Mouse (Mus musculus) heart, postnatal 14 days (tissue): ENCODE results near the gene Mob3b. TPM values are rescaled to one million over a fixed set of nuclear protein-coding genes. Genes with fewer than 3 reads are reported as not detected.
"Not testable (repeated sequence)": the region's sequence is repeated elsewhere in the genome, so short reads cannot be mapped to it uniquely, and the experiment has no call there.

Experiments
- DNase-seq, 2 experiments: peaks; one replicate each; pipeline ENCODE4 v3.0.0; 2021 to 2022
- intact Hi-C: fragments of 180-260 bp; cut with DNase I; formaldehyde crosslinking; loops from one replicate; pipeline ENCODE4 v1.15.1; 2025
- total RNA-seq, 2 experiments: library from RNA; stranded (reverse); gene quantifications; 2 replicates each; pipeline ENCODE4 v1.2.3; 2021

Gene Mob3b
- total RNA-seq, 2 experiments from 2014 or later, result 1.1 to 1.8 TPM

GRCm38 (mm10) chr4:34981301-34982172 is 175.7 kb downstream of the Mob3b start:
- DNase-seq, result no peak
- intact Hi-C loops, result no loop called here

- intact Hi-C loops, result no loop called here
- DNase-seq, result no peak
Observed at GRCm38 (mm10) chr4:34980461-34981039, 176.7 kb downstream of the Mob3b start.

GRCm38 (mm10) chr4:34976916-34977702 is 180.2 kb downstream of the Mob3b start:
- intact Hi-C loops, result no loop called here
- DNase-seq, result no peak

GRCm38 (mm10) chr4:34976331-34976778 is 180.9 kb downstream of the Mob3b start:
- intact Hi-C loops, result no loop called here
- DNase-seq, result peak; percentile 60 to 77

GRCm38 (mm10) chr4:34974795-34975194 is 182.5 kb downstream of the Mob3b start:
- DNase-seq, result no peak
- intact Hi-C loops, result no loop called here

GRCm38 (mm10) chr4:34967541-34967940 is 189.7 kb downstream of the Mob3b start:
- no peak for DNase-seq
- intact Hi-C loops, result no loop called here

GRCm38 (mm10) chr4:34966336-34966957 is 190.8 kb downstream of the Mob3b start:
- no peak for DNase-seq
- intact Hi-C loops, result no loop called here

- no peak for DNase-seq
- intact Hi-C loops, result loop anchor here (5.0 kb wide), 1 partner anchor 132 kb away; no protein-coding TSS in a partner anchor
Observed at GRCm38 (mm10) chr4:34964906-34965305, 192.4 kb downstream of the Mob3b start.

- intact Hi-C loops, result loop anchor here (5.0 kb wide), 1 partner anchor 133 kb away; no protein-coding TSS in a partner anchor
- DNase-seq, result no peak
Observed at GRCm38 (mm10) chr4:34963999-34964398, 193.3 kb downstream of the Mob3b start.

GRCm38 (mm10) chr4:34960781-34961560 is 196.3 kb downstream of the Mob3b start:
- DNase-seq, result no peak
- intact Hi-C loops, result loop anchor here (5.0 kb wide), 1 partner anchor 136 kb away; no protein-coding TSS in a partner anchor

GRCm38 (mm10) chr4:34959477-34959876 is 197.8 kb downstream of the Mob3b start:
- intact Hi-C loops, result loop anchor here (2.0 kb wide), 1 partner anchor 233 kb away; no protein-coding TSS in a partner anchor
- no peak for DNase-seq

GRCm38 (mm10) chr4:34958155-34959028 is 198.9 kb downstream of the Mob3b start:
- intact Hi-C loops, result loop anchor here (1.0 to 2.0 kb wide), 2 partner anchors 199 to 234 kb away; partner anchors contain the start of gene Mob3b
- peak; percentile 47 to 66 for DNase-seq

- intact Hi-C loops, result no loop called here
- DNase-seq, result no peak
Observed at GRCm38 (mm10) chr4:34953716-34954115, 203.6 kb downstream of the Mob3b start.

- DNase-seq, result no peak
Observed at GRCm38 (mm10) chr4:34947181-34947580, 210.1 kb downstream of the Mob3b start.

GRCm38 (mm10) chr4:34941046-34941445 is 216.2 kb downstream of the Mob3b start:
- DNase-seq, result no peak
- intact Hi-C loops, result no loop called here

More at GRCm38 (mm10) chr4:34947181-34947580, 210.1 kb downstream of the Mob3b start:
- intact Hi-C loops, result no loop called here

- intact Hi-C loops, DNase-seq: not testable (repeated sequence)
Observed at GRCm38 (mm10) chr4:34928386-34928785, 228.9 kb downstream of the Mob3b start.

GRCm38 (mm10) chr4:34922177-34922870 is 235.0 kb downstream of the Mob3b start:
- DNase-seq, result peak; percentile 41 to 65
- intact Hi-C loops, result loop anchor here (5.0 kb wide), 2 partner anchors 110 to 235 kb away; partner anchors contain the start of gene Slc35a1

GRCm38 (mm10) chr4:34917400-34917799 is 239.9 kb downstream of the Mob3b start:
- intact Hi-C loops, result no loop called here
- DNase-seq, result no peak
